Mouse (Mus musculus) ovary, postnatal 36 days (tissue): ENCODE results near the gene Sf3a1.
A peak's percentile ranks its signal among the peaks of the same experiment; 100 is the strongest.

ENCODE experiments used
- DNase-seq: peaks from one replicate; pipeline ENCODE4 v3.0.0; 2022; ENCODE audit warnings: low spot score, mixed read lengths

Sf3a1 gene

DNA sequence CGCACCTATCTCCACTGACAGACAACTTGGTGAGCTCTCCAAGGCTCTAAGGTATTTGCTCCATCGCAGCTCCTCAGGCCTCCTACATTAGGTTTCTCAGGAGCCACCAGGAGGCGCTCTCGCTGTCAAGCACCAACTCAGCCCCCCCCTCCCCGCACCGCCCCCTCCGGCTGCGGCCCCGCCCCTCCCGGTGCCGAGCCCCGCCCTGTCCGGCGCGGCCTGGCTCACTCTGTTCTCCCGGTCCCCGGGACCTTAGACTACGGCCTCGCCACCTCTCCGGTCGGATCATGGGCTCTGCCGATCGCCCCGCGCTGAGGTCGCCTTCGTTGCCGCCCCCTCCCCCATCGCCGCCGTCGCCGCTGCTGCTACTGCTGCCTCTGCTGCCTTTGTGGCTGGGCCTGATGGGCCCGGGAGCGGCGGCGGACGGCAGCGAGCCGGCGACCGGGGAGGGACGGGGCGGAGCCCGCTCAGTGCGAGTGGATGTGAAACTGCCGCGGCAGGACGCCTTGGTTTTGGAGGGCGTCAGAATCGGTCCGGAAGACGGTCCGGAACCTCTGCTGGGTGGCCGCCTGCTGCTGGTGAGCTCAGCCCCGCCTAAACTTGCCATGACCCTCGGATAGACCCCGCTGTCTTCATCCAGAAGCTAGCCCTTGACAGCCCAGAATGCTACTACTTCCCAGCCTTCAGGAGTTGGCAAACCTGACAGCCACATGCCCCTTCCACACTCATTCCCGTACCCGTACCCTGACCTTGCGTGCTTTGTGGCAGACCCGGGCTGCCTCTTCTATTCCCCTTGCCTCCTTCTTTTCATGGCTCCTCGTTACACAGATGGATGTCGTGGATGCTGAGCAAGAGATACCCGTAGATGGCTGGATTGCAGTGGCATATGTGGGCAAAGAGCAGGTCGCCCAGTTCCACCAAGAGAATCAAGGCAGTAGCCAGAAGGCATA, 24.9 kb upstream of the Sf3a1 start, which contains the start of gene Rnf215:
Rnf215 (plus strand) TSS at position 217 of the 950 bp plus-strand sequence.
- peak; percentile 90 for DNase-seq

GRCm38 (mm10) chr11:4138964-4139363, 21.2 kb upstream of the Sf3a1 start:
- DNase-seq = no peak

DNA sequence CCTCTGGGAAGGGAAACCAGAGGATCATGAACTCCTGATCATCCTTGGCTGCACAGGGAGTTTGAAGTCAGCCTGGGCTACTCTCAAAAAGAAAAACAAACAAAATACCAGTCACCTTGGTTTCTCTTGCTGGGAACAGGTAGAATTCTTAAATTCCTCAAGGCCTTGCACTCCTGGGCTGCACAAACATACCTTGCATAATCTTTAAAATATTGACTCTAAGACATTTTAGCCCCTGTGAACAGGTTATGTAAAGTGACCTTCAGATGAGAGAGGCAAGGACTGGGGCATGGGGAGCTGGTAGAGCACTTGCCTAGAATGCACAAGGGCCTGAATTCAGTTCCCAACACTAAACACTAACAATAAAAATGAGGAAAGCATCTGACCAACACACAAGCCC, 18.6 kb upstream of the Sf3a1 start:
- no peak for DNase-seq

GRCm38 (mm10) chr11:4142352-4142751, 17.8 kb upstream of the Sf3a1 start:
- DNase-seq = no peak

GRCm38 (mm10) chr11:4143281-4144062, 16.7 kb upstream of the Sf3a1 start:
- no peak for DNase-seq

GRCm38 (mm10) chr11:4146381-4146780, 13.8 kb upstream of the Sf3a1 start:
- no peak for DNase-seq

DNA sequence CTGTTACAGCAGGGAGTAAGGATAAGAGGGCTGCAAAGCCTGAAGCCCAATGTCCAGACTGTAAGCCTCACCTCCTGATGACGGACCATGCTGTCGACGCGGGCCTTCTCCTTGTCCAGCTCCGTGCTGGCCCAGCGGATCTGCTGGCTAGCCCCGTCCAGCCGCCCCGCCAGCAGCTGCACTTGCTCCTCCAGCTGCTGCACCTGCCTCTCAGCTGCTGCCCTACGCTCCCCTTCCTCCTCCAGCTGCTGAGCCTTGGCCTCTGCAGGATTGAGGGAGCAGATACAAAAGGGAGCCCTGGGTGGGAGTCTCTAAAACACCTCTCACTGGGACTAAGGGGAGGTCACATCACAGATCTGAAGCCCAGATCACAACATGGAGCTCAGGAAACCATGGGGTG, 13.1 kb upstream of the Sf3a1 start:
- no peak for DNase-seq

- DNase-seq = no peak
Observed at GRCm38 (mm10) chr11:4148120-4148519, 12.0 kb upstream of the Sf3a1 start.

- DNase-seq = no peak
Observed at GRCm38 (mm10) chr11:4148536-4149156, 11.5 kb upstream of the Sf3a1 start.

DNA sequence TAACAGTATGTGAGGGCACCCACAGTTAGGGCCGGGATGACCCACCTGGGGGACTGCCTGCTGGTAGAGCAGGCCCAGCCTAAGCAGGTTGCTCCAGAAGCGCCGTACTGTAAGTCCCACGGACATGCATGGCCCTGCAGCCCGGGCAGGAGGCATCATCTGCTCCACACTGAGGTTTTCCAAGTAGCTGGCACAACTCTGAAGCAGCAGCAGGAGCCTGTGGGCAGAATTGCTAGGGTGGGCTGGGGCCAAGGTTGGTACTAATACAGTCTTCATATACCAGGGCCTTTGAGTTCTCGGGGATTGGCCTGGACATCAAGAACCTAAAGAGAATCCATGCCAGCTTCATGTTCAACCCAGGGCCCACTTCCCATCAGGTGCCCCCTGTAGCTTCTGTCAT, 10.3 kb upstream of the Sf3a1 start:
- DNase-seq = no peak

GRCm38 (mm10) chr11:4153694-4154093, 6.5 kb upstream of the Sf3a1 start:
- DNase-seq = no peak

DNA sequence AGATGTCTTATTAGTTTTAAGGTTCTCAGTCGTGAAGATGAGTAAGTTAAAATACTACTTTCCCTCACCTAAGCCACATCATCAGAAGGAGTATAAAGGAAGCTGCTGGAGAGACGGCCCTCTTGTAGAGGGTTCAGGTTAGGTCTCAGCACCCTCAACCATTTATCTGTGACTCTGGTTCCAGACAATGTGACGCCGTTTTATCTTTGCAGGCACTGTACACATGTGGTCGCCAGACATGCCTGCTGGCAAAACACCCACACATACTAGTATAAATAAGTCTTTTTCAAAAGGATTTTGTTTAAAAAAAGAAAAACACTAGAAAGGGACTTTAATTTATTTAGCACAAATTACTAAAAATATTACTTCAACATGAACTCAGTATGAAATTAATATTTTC, 4.5 kb upstream of the Sf3a1 start:
- DNase-seq = no peak

- DNase-seq = no peak
Observed at GRCm38 (mm10) chr11:4158676-4159075, 1.5 kb upstream of the Sf3a1 start.

DNA sequence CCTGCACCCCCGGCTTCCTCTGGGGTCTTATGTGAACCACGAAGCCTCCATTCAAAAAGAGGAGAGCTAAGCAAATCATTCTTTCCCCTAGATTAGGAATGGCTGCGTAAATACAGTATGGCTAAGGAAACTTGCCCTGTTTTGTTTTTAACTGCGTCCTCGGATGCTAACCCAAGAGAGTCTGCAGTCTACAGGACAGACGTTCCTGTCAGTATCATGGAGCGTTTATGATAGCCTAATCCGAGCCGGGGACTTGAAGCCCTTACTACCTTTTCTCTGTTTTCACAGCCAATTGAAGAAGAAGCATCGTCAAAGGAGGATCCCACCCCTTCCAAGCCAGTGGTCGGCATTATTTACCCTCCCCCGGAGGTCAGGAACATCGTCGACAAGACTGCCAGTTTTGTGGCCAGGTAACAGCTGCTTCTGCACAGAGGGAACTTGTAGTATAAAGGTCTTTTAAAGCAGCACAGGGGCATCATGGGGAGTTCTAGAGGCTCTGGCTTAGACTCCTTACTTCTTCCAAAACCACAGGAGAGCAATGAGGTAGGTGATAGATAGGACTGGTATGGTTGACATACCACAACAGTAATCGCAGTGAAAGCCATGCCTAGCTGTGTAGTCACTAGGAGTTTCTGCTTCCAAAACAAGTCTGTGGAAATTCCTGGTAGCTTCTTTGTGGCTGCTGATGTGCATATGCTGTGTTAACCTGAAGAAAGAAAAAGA, 769 bp downstream of the Sf3a1 start:
- no peak for DNase-seq

- no peak for DNase-seq
Observed at GRCm38 (mm10) chr11:4164701-4165100, 4.6 kb downstream of the Sf3a1 start.

GRCm38 (mm10) chr11:4166467-4167090, 6.4 kb downstream of the Sf3a1 start:
- no peak for DNase-seq

DNA sequence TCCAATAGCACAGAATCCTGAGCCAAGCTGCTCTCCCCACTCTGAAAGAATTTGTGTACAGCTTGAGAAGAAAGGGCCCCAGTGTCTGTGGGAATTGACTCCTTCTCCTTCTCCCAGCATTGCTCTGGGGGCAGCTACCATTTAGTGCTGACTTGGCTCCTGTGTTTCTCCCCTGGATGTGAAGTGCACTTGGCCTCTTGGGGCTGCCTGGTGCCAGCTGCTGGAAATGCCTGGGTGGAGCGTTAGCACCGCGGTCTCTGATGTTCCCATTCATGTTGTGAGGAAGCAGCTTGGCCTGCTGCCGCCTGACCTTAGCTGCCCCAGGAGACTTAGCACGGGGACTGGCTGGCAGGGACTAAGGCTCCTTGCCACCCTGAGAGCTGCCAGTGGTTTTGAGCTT, 14.4 kb downstream of the Sf3a1 start:
- DNase-seq = no peak

DNA sequence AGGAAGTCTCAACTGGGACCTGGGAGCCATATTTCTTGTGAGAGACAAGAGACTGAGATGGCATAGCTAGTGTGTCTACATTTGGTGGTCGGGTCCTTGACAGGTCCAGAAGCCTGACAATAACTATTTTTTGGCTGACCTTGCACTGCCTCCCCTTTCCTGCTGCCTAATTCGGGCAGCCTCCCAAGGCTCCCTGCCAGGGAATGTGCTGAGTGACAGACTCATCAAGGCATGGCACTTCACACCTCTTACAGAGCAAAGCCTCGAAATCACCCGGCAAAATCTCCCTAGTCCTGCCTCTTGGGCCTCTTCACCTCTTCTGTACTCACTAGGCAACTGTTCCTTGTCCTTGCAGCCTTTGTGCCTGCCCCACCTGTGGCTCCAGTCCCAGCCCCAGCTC, 17.6 kb downstream of the Sf3a1 start:
- DNase-seq = no peak

- DNase-seq = no peak
Observed at GRCm38 (mm10) chr11:4182061-4182460, 21.9 kb downstream of the Sf3a1 start.

DNA sequence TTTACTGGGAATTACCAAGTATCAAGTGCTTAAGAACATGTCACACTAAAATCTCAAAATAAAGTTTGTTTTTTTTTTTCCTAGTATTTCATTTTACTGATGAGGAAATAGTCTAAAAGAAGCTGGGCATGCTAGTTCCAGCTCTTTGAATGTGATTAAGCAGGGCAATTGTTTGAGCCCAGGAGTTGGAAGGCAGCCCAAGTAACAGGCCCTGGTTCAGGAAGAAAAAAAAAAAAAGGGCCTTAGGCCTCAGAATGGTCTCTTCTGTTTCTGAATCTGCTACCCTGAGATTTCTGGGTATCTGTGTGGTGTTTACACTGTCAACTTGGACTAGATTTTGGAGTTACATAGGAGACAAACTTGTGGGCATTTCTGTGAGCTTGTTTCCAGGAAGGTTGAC, 23.4 kb downstream of the Sf3a1 start:
- no peak for DNase-seq

DNA sequence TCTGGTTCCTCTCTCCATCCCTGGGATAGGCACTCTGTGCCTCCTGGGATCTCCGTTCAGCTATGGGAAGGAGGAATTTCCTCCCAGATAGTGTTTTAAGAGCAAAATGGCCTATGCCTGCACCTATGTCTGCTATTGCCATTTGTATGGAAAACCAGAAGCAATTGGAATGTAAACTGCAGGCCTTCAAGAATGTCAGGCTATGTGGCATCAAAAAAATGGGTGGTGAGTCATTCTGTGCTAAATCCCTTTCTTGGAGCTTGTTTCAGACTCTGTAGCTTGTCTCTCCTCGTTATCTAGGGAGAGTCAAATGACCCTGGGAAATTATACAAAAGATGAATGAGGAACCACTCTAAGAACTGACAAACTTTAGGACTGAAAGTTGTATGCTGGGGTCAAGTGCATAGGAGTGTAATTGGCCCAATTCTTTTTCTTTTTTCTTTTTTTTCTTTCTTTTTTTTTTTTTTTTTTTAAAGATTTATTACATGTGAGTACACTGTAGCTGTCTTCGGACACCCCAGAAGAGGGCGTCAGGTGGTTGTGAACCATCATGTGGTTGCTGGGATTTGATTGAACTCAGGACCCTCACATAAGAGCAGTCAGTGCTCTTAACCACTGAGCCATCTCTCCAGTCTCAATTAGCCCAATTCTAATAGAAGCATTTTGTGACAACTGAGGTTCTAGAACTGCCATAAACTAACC, 24.3 kb downstream of the Sf3a1 start:
- DNase-seq = no peak
